Mouse (Mus musculus) cerebellum, postnatal 10 days (tissue): ENCODE measurements at regions not wholly inside any gene's neighbourhood (a gene's known extent, or its start where the extent isn't known, plus 50 kb on each side); places are given as distances from the start of the nearest gene placed in this dataset.
"Not testable (repeated sequence)": the region's sequence is repeated elsewhere in the genome, so short reads cannot be mapped to it uniquely, and the experiment has no call there.

Experiments used
- DNase-seq, 2 experiments: peaks; one replicate each; pipeline ENCODE4 v3.0.0; 2021; ENCODE audit warnings: mixed read lengths in 2 of 2

- DNase-seq, result no peak
Measured at GRCm38 (mm10) chr16:86894333-86894732, 459.7 kb upstream of the N6amt1 start.

GRCm38 (mm10) chr16:86888421-86888820, 465.6 kb upstream of the N6amt1 start:
- no peak for DNase-seq

- no peak for DNase-seq
Measured at GRCm38 (mm10) chr16:86887605-86888004, 466.4 kb upstream of the N6amt1 start.

DNA sequence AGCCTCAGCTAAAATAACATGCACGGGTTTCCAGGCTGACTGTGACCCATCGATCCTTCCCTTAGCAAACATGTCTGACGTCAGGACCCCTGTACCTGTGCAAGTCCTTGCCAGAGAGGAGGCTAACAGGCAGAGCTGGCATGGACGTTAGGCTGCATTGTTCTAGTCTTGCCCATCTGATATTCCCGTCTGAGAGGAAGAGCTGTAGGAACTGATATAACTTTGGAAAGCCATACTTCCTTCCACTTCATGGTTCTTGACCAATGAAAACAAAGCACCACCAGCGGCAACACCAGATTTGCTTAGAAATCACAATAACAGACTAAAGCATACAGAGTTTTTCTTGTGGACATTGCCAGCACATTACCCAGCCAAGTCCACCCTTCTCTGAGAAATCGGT, 470.1 kb upstream of the N6amt1 start:
- DNase-seq, result no peak

DNA sequence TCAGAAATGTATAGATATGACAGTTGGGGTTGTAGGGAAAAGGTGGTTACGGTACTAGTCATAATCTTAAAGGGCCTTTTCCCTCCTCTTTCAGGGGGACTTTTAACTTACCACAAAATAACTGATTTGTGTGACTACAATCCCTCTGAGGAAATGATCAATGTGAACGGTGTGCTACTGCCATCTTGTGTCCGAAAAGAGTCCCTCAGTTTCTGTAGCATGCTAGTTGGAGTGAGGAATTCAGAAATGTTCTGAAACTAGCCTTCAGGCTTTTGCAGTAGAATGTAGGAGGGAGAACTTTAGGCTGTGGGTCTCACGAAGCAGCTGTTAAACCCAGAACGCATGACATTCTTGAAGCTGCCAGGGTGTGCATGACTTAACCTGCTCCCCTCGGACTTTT, 471.5 kb upstream of the N6amt1 start:
- peak; percentile 75 to 78 for DNase-seq

DNA sequence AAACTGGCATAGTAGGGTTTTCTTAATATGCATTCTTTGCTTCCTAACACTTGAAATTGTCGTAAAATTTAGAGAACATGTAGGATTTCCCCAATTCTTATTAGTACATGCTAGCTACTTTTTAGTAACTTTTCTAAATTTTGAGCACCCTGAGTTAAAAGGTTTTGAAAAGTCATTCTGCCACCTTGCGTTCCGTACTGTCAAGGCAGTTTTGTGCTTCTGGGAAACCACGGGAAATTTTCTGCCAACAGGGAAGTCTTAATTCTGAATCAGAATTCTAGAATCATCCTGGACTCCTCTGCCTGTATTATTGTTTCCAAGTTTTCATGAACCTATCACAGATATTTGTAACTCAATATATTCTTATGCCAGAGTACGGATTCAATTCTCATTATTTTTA, 472.4 kb upstream of the N6amt1 start:
- peak in 1 of 2 experiments; percentile 4 for DNase-seq

DNA sequence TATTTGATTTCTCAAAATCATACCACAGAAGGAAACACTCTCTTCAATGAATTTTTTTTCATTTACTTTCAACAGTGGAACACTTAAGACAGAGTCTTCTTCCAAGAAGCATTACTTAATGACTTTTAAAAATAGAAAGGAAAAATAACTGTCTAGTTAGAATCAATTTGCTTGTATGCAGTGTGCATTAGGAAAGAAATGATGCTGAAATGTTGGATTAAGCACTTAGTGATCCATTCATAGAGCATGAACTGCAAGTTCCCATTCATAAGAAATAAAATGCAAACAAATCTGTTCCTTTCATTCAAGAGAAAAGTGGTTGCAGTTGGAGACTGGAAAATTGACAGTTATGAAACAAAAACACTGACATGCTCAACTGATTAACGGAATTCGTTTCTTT, 493.2 kb upstream of the N6amt1 start:
- no peak for DNase-seq

DNA sequence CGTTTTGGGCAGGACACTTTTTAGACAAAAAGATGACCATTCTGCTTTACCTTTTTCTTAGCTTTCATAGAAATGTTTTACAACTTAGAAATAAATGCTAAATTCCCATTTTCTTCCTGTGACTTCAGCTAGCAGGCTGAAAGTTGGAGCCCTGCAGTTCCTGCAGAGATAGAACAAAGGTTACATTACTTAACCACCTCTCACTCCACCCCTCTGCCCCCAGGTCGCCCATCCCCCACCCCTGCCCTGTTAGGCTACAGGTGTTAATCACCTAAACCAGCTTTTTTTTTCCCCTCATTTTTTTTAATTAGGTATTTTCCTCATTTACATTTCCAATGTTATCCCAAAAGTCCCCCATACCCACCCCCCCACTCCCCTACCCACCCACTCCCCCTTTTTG, 498.1 kb upstream of the N6amt1 start:
- no peak for DNase-seq

- DNase-seq, result no peak
Measured at GRCm38 (mm10) chr16:86855312-86855711, 498.7 kb upstream of the N6amt1 start.

DNA sequence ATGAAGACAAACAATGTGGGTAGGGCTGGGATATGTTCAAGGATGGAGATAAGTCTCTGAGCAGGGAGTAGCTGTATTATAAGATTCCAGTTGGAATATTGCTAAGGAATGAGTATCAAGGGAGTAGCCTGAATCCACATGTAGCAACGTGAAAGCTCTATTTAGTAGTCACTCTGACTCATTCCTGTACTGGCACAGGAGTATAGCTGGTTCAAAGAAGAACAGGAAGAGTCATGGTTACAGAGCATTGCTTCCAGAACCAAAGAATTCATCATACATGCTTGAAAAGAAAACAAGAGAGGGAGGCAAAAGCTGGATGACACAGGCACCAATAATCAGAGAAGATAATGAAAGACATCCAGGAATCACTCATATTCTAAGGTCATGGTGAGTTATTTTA, 500.6 kb upstream of the N6amt1 start:
- DNase-seq, result no peak

DNA sequence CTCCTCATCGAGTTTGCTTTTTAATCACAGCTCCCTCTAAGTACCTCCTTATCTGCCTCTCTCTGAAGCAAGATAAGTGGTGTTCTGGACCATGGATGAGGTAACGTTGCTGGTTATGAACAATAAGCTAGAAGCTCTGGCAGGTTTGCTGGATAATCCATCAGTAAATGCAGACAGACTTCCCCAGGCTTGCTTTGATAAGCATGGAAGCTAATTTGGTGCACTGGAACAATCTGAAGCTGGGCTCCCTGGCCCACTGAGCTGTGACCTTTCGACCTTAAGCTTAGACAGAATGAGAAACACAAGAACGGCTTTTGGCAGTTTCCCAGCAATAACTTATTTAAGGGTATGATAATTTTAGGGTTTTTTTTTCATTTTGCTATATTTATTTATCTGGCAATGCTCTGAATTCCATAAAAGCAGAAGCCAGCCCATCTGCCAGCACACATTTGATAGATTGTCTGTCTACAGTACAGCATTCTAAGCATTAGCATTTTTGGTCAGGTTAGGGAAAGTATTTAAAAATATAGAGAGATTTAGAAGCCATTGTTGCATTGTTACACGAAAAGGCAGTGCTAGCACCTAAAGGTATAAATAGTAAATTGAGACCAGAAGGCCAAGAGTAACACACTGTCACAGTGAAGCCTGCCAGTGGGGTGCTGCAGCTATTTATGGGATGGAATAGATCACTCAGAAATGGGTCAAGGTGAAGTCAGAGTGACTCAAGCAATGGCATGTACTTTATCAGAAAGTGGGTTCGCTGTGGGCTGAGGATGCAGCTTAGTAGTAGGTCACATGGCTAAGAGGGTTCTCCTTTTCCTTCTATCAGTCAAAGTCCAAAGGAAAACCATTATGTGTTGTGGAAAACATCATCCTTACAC, 515.3 kb upstream of the N6amt1 start:
- peak; percentile 11 to 13 for DNase-seq

DNA sequence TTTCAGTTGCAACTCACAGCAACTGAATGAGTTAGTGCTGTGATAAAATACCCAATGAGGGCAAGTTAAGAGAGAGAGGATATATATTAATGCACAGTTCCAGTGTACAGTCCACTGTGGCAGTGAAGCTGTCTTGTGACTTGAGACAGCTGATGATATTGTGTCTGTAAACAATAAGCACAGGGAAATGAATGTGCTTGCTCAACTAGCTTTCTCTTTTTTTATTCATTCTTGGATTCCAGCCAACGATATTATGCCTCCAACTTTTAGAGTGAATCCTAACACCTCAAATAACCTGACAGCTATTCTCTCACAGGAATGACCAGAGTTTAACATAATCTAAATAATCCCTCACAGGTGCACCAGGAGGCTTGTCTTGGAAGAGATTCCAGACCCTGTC, 526.3 kb upstream of the N6amt1 start:
- DNase-seq, result no peak

- DNase-seq, result no peak
Measured at GRCm38 (mm10) chr16:86826641-86827040, 527.3 kb upstream of the N6amt1 start.

DNA sequence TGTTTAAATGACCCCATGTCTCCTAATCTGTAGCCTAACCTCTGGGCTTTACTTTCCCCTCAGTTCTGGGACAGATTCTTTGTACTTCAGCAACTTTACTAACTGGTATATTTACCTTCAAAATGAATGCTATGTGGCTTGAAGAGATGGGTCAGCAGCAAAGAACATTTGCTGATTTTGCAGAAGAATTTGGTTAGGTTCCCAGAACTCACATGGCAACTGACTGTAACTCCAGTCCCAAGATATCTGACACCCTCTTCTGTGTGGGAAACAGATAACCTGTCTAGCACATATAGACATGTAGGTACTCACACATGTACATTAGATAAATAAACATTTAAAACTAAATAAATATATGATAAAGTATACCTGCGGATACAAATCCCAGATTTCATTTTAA, 530.5 kb upstream of the N6amt1 start:
- no peak for DNase-seq

DNA sequence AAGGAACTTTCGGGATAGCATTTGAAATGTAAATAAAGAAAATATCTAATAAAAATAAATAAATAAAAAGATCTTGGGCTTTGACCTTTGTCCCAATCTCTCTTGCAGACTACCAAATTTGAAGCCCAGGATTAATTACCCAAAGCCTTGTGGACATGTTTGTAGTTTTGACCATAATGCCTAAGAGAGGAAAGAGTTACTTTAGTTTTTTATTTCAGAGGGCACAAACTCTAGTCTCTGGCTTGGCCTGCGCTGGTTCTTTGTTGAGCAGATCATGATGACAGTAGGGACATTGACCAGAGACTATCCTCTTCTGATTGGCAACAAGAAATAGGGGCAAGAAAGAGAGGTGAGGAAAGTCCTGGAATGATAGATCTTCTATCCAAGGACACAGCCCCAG, 532.4 kb upstream of the N6amt1 start:
- DNase-seq, result no peak

DNA sequence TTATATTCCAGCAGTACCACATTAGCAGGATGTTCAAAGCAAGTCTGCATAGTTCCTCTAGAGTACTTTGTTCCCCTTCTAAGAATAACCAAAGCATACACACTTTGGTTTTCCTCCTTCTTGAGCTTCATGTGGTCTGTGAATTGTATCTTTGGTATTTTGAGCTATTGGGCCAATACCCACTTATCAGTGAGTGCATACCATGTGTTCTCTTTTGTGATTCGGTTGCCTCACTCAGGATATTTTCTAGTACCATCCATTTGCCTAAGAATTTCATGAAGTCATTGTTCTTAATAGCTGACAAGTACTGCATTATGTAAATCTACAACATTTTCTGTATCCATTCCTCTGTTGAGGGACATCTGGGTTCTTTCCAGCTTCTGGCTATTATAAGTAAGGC, 535.3 kb upstream of the N6amt1 start:
- not testable (repeated sequence) for DNase-seq

- DNase-seq, result no peak
Measured at GRCm38 (mm10) chr16:86816763-86817593, 537.0 kb upstream of the N6amt1 start.

GRCm38 (mm10) chr16:86816006-86816405, 538.0 kb upstream of the N6amt1 start:
- no peak for DNase-seq

DNA sequence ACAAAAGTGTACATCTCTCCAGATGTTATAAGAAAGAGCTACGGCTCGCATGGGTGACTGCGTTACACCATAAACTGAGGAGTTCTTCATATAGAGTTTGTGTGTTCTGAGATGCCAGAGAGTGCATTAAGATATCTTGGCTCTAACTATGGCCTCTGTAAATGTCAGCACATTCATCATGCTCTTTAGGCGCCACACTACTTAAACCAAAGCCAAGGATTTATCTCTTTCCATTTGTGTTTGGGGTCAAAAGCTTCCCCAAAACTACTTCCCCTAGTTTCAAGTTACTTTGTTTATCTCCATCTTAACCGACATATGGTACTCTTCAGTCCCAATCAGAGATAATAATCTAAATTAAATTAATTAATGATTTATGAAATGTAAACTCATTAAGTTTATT, 541.3 kb upstream of the N6amt1 start:
- no peak for DNase-seq

GRCm38 (mm10) chr16:86808644-86809324, 545.2 kb upstream of the N6amt1 start:
- DNase-seq, result no peak

- DNase-seq, result no peak
Measured at GRCm38 (mm10) chr16:86806374-86806773, 547.6 kb upstream of the N6amt1 start.

DNA sequence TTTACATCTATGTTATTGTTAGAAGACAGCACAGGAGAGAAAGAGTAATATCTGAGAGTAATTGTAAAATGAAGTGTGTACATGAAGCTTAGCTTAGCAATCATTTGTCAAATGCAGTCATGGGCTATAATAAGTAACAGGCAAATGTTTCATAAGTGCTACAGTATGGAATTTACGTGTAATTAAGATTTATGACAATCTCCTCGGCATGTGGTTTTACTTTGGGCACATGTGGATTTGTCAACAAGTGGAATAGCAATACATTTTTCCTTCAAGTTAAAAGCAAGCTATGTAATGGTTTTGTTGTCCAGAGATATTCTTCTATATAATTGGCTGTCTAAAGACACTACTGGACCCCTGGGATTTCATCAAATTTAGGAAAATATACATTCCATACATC, 577.9 kb upstream of the N6amt1 start:
- no peak for DNase-seq

- no peak for DNase-seq
Measured at GRCm38 (mm10) chr16:86772586-86772985, 581.4 kb upstream of the N6amt1 start.
